Mouse (Mus musculus) midbrain, embryonic 16.5 days (tissue): ENCODE data around the gene Hist1h2ah. TPM values are rescaled to one million over a fixed set of nuclear protein-coding genes. Genes with fewer than 3 reads are reported as not detected.
A peak's percentile ranks its signal among the peaks of the same experiment; 100 is the strongest.

Source experiments
- ATAC-seq: fragments of 200-750 bp; cut with Nextera tagmentation; 2 replicates; pipeline ENCODE4 v1.8.0; 2017; ENCODE audit warnings: moderate TSS enrichment
- H3K27ac ChIP-seq: fragments of 300-500 bp; sonication (generic); 2 replicates; pipeline ENCODE4 v1.5.1; 2014; ENCODE audit warnings: mild to moderate bottlenecking, low read length, mixed read lengths
- H3K27me3 ChIP-seq: fragments of 300-500 bp; sonication (generic); 2 replicates; pipeline ENCODE4 v1.6.1; 2014; ENCODE audit warnings: low read depth, low read length, mixed read lengths; ENCODE audit not compliant: control insufficient read depth, insufficient read depth
- H3K36me3 ChIP-seq: fragments of 300-500 bp; sonication (generic); 2 replicates; pipeline ENCODE4 v1.6.1; 2014; ENCODE audit warnings: mild to moderate bottlenecking, low read length, moderate library complexity, mixed read lengths; ENCODE audit not compliant: control insufficient read depth, insufficient read depth
- H3K4me1 ChIP-seq: fragments of 300-500 bp; sonication (generic); 2 replicates; pipeline ENCODE4 v1.6.1; 2014; ENCODE audit warnings: mild to moderate bottlenecking, low read length, mixed read lengths; ENCODE audit not compliant: control insufficient read depth, insufficient read depth
- H3K4me2 ChIP-seq: fragments of 300-500 bp; sonication (generic); 2 replicates; pipeline ENCODE4 v1.6.1; 2014; ENCODE audit warnings: mild to moderate bottlenecking, low read length, mixed read lengths
- H3K4me3 ChIP-seq: fragments of 300-500 bp; sonication (generic); 2 replicates; pipeline ENCODE4 v1.5.1; 2014; ENCODE audit warnings: low read depth, mild to moderate bottlenecking, low read length, moderate library complexity, mixed read lengths
- H3K9ac ChIP-seq: fragments of 300-500 bp; sonication (generic); 2 replicates; pipeline ENCODE4 v1.6.1; 2014; ENCODE audit warnings: low read depth, low read length, mixed read lengths
- H3K9me3 ChIP-seq: fragments of 300-500 bp; sonication (generic); replicated peaks from 2 replicates; pipeline ENCODE4 v1.6.1; 2014; ENCODE audit warnings: mild to moderate bottlenecking, low read length, mixed read lengths; ENCODE audit not compliant: control insufficient read depth, poor library complexity, severe bottlenecking
- WGBS: fragments of 180-500 bp; shearing (Covaris S2); extraction: QIAGEN DNeasy Blood & Tissue Kit; methylation state at CpG from one replicate; pipeline ENCODE4 v1.1.7; 2014; 5-methylcytosine and 5-hydroxymethylcytosine counted together
- polyA plus RNA-seq: library from polyadenylated mRNA; unstranded; fragments of >200 nt; fragmentation: Nextera tagmentation; extraction: Ambion mirVana; gene quantifications from 2 replicates; pipeline ENCODE4 v1.2.1, GENCODE M21; 2015

Hist1h2ah gene
- polyA plus RNA-seq, 1 experiment from 2014 or later: not detected

GRCm38 (mm10) chr13:22005605-22006333 is 29.6 kb downstream of the Hist1h2ah start:
- H3K4me2 ChIP-seq: peak overlapping the region; percentile 77
- peaks cover 91% of the 10 kb centered on the region for H3K27me3 ChIP-seq
- WGBS: under 1% methylated on average over 45 of the region's 45 CpGs
- no peaks in the 10 kb centered on the region for H3K36me3 ChIP-seq
- peaks cover 8% of the 10 kb centered on the region for H3K4me1 ChIP-seq
- H3K27ac ChIP-seq: no peak overlapping the region
- H3K4me3 ChIP-seq: peak overlapping the region; percentile 40
- no peak overlapping the region for H3K9ac ChIP-seq
- ATAC-seq: peak; percentile 70
- H3K9me3 ChIP-seq: no peaks in the 10 kb centered on the region

DNA sequence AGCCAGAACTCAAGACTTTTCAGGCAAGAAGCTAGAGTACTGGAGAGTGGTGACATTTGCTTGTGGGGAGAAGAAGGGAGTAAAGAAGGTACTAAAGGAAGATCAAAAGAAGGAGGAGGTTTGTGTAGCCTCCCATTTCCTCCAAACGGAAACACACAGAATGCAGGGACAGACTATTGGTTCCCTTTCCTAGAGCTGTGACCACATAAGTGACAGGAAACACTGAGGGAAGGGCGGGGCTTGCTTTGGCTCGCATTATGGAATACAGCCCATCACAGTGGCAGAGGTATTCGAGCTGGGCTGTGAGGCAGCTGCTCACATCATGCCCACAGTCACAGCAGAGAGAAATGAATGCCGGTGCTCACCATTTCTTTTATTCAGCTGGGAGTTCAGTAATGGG is 33.5 kb downstream of the Hist1h2ah start:
- Histone ChIP-seq H3K27me3 (peaks cover 89% of the 10 kb centered on the region), H3K4me1 (peaks cover 7% of the 10 kb centered on the region), H3K9me3 (no peaks in the 10 kb centered on the region), H3K36me3 (no peaks in the 10 kb centered on the region), H3K4me3 (no peak overlapping the region), H3K9ac (no peak overlapping the region), H3K27ac (no peak overlapping the region), H3K4me2 (no peak overlapping the region)
- 33% methylated on average over 5 of the region's 5 CpGs for WGBS
- ATAC-seq: no peak

DNA sequence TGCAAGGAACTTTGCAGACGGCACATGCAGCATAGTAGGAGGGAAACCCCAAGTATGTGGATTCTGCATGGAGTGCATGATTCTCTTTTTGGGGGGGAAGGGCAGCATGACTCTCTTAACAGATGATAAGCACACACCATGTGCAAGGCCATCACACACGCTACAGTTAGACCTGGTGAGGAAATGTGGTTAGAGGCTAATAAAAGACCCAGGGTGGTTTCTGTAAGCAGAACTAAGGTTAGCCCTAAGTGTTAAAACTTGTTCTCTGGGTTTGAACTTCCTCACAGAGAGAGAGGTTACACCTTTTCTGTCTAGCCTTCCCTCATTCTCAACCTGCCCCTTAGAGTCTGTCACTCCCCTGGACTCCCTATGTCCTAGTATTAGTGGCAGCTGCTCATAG is 34.0 kb downstream of the Hist1h2ah start:
- ATAC-seq: no peak
- H3K27me3 ChIP-seq: peaks cover 88% of the 10 kb centered on the region
- H3K4me1 ChIP-seq: peaks cover 2% of the 10 kb centered on the region
- no peak overlapping the region for H3K9ac ChIP-seq
- H3K4me2 ChIP-seq: no peak overlapping the region
- WGBS: 70% methylated on average over 2 of the region's 2 CpGs
- H3K36me3 ChIP-seq: no peaks in the 10 kb centered on the region
- H3K27ac ChIP-seq: no peak overlapping the region
- H3K4me3 ChIP-seq: no peak overlapping the region
- no peaks in the 10 kb centered on the region for H3K9me3 ChIP-seq

DNA sequence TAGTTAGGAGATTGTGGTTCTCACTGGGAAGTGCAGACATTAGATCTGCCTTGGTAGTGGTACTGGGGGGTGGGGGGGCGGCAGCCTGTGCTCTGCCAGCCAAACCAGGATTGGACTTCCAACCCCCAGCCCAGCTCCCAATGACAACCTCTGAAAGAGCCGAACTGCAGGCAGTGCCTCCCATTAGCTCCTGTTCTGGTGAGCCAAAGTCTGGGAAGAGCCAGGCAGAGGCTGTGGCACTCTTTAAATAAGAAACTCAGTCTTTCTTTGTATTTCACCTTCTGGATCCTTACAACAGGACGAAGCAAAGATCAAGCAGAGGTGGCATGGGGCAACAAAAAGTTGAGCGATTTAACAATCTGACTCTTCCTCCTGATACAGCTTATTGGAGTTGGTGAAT is 36.2 kb downstream of the Hist1h2ah start:
- Histone ChIP-seq H3K9me3 (no peaks in the 10 kb centered on the region), H3K4me3 (no peak overlapping the region), H3K4me1 (no peaks in the 10 kb centered on the region), H3K27me3 (peaks cover 83% of the 10 kb centered on the region), H3K9ac (no peak overlapping the region), H3K4me2 (no peak overlapping the region), H3K36me3 (no peaks in the 10 kb centered on the region), H3K27ac (no peak overlapping the region)
- WGBS: 27% methylated on average over 4 of the region's 4 CpGs
- no peak for ATAC-seq

- H3K36me3 ChIP-seq: no peaks in the 10 kb centered on the region
- 26% methylated on average over 3 of the region's 3 CpGs for WGBS
- ATAC-seq: no peak
- no peak overlapping the region for H3K4me3 ChIP-seq
- peaks cover 81% of the 10 kb centered on the region for H3K27me3 ChIP-seq
- H3K4me1 ChIP-seq: no peaks in the 10 kb centered on the region
- H3K27ac ChIP-seq: no peak overlapping the region
- no peak overlapping the region for H3K9ac ChIP-seq
- no peaks in the 10 kb centered on the region for H3K9me3 ChIP-seq
- H3K4me2 ChIP-seq: no peak overlapping the region
Measured at GRCm38 (mm10) chr13:21998412-21998811, 37.0 kb downstream of the Hist1h2ah start.

DNA sequence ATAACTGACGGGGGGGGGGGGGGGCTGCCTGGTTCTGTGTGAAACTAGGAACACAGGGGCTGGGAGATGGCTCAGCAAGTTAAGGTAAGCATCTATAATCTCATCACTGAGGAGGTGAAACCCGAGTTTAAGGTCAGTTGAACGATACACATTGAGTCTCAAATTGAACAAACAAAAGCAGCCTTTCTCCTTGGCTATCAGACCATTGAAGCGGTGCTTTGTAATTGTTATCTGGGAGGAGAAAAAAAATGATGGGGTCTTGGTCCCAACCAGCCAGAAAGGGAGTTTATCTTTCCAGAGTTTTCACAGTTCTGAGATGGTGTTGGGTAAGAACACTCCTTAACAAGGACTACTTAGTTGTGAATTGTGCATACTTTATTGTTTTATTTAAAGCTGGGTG is 37.5 kb downstream of the Hist1h2ah start:
- Histone ChIP-seq H3K4me2 (no peak overlapping the region), H3K36me3 (no peaks in the 10 kb centered on the region), H3K4me3 (no peak overlapping the region), H3K4me1 (no peaks in the 10 kb centered on the region), H3K9me3 (no peaks in the 10 kb centered on the region), H3K27me3 (peaks cover 78% of the 10 kb centered on the region), H3K27ac (no peak overlapping the region), H3K9ac (no peak overlapping the region)
- ATAC-seq: no peak
- 8% methylated on average over 4 of the region's 4 CpGs for WGBS

GRCm38 (mm10) chr13:21997201-21997820 is 38.1 kb downstream of the Hist1h2ah start:
- Histone ChIP-seq H3K9ac (no peak overlapping the region), H3K27ac (no peak overlapping the region), H3K36me3 (no peaks in the 10 kb centered on the region), H3K9me3 (no peaks in the 10 kb centered on the region), H3K4me1 (no peaks in the 10 kb centered on the region), H3K4me2 (no peak overlapping the region), H3K27me3 (peaks cover 75% of the 10 kb centered on the region), H3K4me3 (no peak overlapping the region)
- no peak for ATAC-seq
- WGBS: under 1% methylated on average over 21 of the region's 21 CpGs

DNA sequence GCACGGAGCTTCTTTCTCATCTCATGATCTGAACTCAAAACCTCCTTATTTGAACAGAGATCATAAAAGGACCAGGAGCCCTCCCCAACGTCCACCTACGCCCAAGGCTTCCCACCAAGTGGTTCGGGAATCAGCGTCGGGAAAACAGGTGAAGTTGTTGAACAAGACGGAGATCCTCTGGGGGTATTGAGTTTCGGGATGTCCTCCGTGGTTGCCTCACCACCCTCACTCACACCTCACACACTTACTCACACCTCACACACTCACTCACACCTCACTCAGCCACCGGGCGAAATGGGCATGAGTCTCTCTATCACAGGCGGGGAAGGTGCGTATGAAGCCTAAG is 38.6 kb downstream of the Hist1h2ah start:
- Histone ChIP-seq H3K9ac (no peak overlapping the region), H3K4me1 (no peaks in the 10 kb centered on the region), H3K27me3 (peaks cover 70% of the 10 kb centered on the region), H3K4me3 (no peak overlapping the region), H3K36me3 (no peaks in the 10 kb centered on the region), H3K27ac (no peak overlapping the region), H3K9me3 (no peaks in the 10 kb centered on the region), H3K4me2 (peak overlapping the region; percentile 3; the same call in 1 of the 2 replicates)
- under 1% methylated on average over 13 of the region's 13 CpGs for WGBS
- no peak for ATAC-seq

DNA sequence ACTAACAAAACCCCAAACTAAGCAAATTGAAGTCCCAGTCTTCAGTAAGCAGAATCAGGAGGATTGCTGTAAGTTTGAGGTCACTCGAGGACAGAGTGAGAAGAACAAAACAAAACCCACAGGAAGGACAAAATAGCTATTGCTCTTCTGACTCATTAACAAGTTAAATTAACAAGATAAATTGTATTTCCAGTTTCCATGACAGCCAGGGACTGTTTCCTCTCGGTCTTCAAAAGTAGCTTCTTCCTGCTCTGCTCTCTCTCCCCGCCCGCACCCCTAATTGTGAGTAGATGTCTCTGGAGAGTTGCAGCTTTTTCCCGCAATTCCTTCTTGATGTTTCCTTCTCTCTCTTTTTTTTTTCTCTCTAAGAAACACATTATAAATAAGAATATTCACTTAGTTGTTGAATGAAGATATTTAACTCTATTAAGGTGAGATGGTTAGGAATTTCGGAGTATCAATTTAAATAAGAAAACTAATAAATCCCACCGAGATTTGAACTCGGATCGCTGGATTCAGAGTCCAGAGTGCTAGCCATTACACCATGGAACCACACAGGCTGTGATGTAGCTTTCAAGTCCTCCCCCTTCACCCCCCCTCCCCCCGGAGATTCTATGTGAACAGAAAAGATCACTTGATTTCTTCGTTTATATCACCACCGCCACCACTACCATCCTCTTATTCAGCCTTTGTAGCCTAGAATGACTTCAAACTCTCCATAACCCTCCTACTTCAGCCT is 39.1 kb downstream of the Hist1h2ah start:
- peak overlapping the region; percentile 3; the same call in 1 of the 2 replicates for H3K4me2 ChIP-seq
- WGBS: 4% methylated on average over 12 of the region's 12 CpGs
- H3K36me3 ChIP-seq: no peaks in the 10 kb centered on the region
- H3K27ac ChIP-seq: no peak overlapping the region
- H3K4me1 ChIP-seq: no peaks in the 10 kb centered on the region
- no peak overlapping the region for H3K9ac ChIP-seq
- H3K4me3 ChIP-seq: no peak overlapping the region
- peaks cover 67% of the 10 kb centered on the region for H3K27me3 ChIP-seq
- no peak for ATAC-seq
- 0 out of 2 replicates have a peak, but pooled peaks cover 2% of the 10 kb centered on the region for H3K9me3 ChIP-seq
